Mouse (Mus musculus) MEL (cell line): ENCODE results near the gene Onecut3. TPM values are rescaled to one million over a fixed set of nuclear protein-coding genes. Genes with fewer than 3 reads are reported as not detected.
A peak's percentile ranks its signal among the peaks of the same experiment; 100 is the strongest.

Experiments
- DNase-seq: peaks from one replicate; pipeline ENCODE4 v3.0.0; 2011; ENCODE audit warnings: low read depth, low spot score
- H3K27ac ChIP-seq: 2 replicates; pipeline ENCODE4 v1.5.1; 2012; ENCODE audit warnings: low read depth, mild to moderate bottlenecking, control low read depth, low read length, moderate library complexity; ENCODE audit not compliant: control insufficient read depth
- H3K27me3 ChIP-seq, 2 experiments: fragments of 150-350 bp in 1 of 2; sonication (generic) in 1 of 2; 2 replicates each; pipeline ENCODE4 v1.6.1; 2012; ENCODE audit warnings: low read length in 2 of 2, mild to moderate bottlenecking in 2 of 2, improper control_type of control experiment in 1 of 2, moderate library complexity in 1 of 2; ENCODE audit not compliant: insufficient read depth in 2 of 2, control insufficient read depth in 1 of 2
- H3K36me3 ChIP-seq, 2 experiments: 2 replicates each; pipeline ENCODE4 v1.6.1; 2012 to 2014; ENCODE audit warnings: low read length in 2 of 2, improper control_type of control experiment in 1 of 2, inconsistent platforms in 1 of 2, mild to moderate bottlenecking in 1 of 2; ENCODE audit not compliant: insufficient read depth in 2 of 2, control insufficient read depth in 1 of 2
- H3K4me1 ChIP-seq, 2 experiments: fragments of 150-350 bp in 1 of 2; sonication (generic) in 1 of 2; 2 replicates each; pipeline ENCODE4 v1.6.1; 2012; ENCODE audit warnings: low read length in 2 of 2, improper control_type of control experiment in 1 of 2, mild to moderate bottlenecking in 1 of 2; ENCODE audit not compliant: insufficient read depth in 2 of 2, control insufficient read depth in 1 of 2
- H3K4me3 ChIP-seq, 2 experiments: fragments of 150-350 bp in 1 of 2; sonication (generic) in 1 of 2; 2 replicates each; pipeline ENCODE4 v1.5.1; 2012; ENCODE audit warnings: low read depth in 2 of 2, low read length in 2 of 2, mild to moderate bottlenecking in 2 of 2, moderate library complexity in 2 of 2, control low read depth in 1 of 2, improper control_type of control experiment in 1 of 2; ENCODE audit not compliant: control insufficient read depth in 1 of 2, insufficient read depth in 1 of 2
- H3K79me2 ChIP-seq: 2 replicates; pipeline ENCODE4 v1.6.1; 2012; ENCODE audit warnings: mild to moderate bottlenecking, low read length, moderate library complexity; ENCODE audit not compliant: control insufficient read depth, poor library complexity, insufficient read depth
- H3K9ac ChIP-seq: 2 replicates; pipeline ENCODE4 v1.6.1; 2012; ENCODE audit warnings: low read depth, mild to moderate bottlenecking, control low read depth, low read length, moderate library complexity; ENCODE audit not compliant: control insufficient read depth, poor library complexity, severe bottlenecking
- H3K9me3 ChIP-seq: fragments of 150-350 bp; sonication (generic); replicated peaks from 2 replicates; pipeline ENCODE4 v1.6.1; 2012; ENCODE audit warnings: mild to moderate bottlenecking, low read length, improper control_type of control experiment, moderate library complexity; ENCODE audit not compliant: insufficient read depth
- CTCF ChIP-seq, 3 experiments: IDR thresholded peaks in 2 of 3; conservative IDR thresholded peaks in 1 of 3; 2 replicates each; pipeline ENCODE4 v1.5.1; 2011 to 2012; ENCODE audit warnings: low read length in 3 of 3, low read depth in 2 of 3, mild to moderate bottlenecking in 2 of 3, improper control_type of control experiment in 1 of 3, inconsistent platforms in 1 of 3, mixed read lengths in 1 of 3, moderate library complexity in 1 of 3; ENCODE audit not compliant: control insufficient read depth in 1 of 3, insufficient read depth in 1 of 3, poor library complexity in 1 of 3, severe bottlenecking in 1 of 3
- EP300 ChIP-seq, 2 experiments: IDR thresholded peaks; 2 replicates each; pipeline ENCODE4 v1.6.1; 2011; ENCODE audit warnings: improper control_type of control experiment in 2 of 2, low read length in 2 of 2, low read depth in 1 of 2, mild to moderate bottlenecking in 1 of 2
- ETS1 ChIP-seq: IDR thresholded peaks from 2 replicates; pipeline ENCODE4 v1.6.1; 2012; ENCODE audit warnings: low read depth, mild to moderate bottlenecking, inconsistent platforms, low read length, improper control_type of control experiment, moderate library complexity
- MEF2A ChIP-seq: IDR thresholded peaks from 2 replicates; pipeline ENCODE4 v1.6.1; 2014; ENCODE audit warnings: low read depth, mild to moderate bottlenecking, inconsistent platforms, low read length, improper control_type of control experiment; ENCODE audit not compliant: poor library complexity, insufficient replicate concordance, severe bottlenecking; ENCODE audit errors: extremely low read depth
- NELFE ChIP-seq: IDR thresholded peaks from 2 replicates; pipeline ENCODE4 v1.6.1; 2011; ENCODE audit warnings: low read depth, low read length, improper control_type of control experiment
- NRF1 ChIP-seq: IDR thresholded peaks from 2 replicates; pipeline ENCODE4 v1.6.1; 2014; ENCODE audit warnings: low read depth, mild to moderate bottlenecking, inconsistent platforms, low read length, improper control_type of control experiment, moderate library complexity; ENCODE audit not compliant: poor library complexity, insufficient read depth, severe bottlenecking
- POLR2A ChIP-seq, 2 experiments: IDR thresholded peaks; 2 replicates each; pipeline ENCODE4 v1.6.1; 2011 to 2012; ENCODE audit warnings: low read length in 2 of 2, mild to moderate bottlenecking in 2 of 2, control low read depth in 1 of 2, improper control_type of control experiment in 1 of 2, low read depth in 1 of 2, moderate library complexity in 1 of 2; ENCODE audit not compliant: control insufficient read depth in 1 of 2, insufficient read depth in 1 of 2, poor library complexity in 1 of 2
- SIN3A ChIP-seq: IDR thresholded peaks from 2 replicates; pipeline ENCODE4 v1.6.1; 2012; ENCODE audit warnings: low read length, improper control_type of control experiment, inconsistent platforms
- TAL1 ChIP-seq: IDR thresholded peaks from 2 replicates; pipeline ENCODE4 v1.6.1; 2012; ENCODE audit warnings: mild to moderate bottlenecking, inconsistent platforms, low read length, moderate library complexity, mixed read lengths
- TBP ChIP-seq: IDR thresholded peaks from 2 replicates; pipeline ENCODE4 v1.8.0; 2011; ENCODE audit warnings: low read depth, low read length, improper control_type of control experiment
- UBTF ChIP-seq: IDR thresholded peaks from 2 replicates; pipeline ENCODE4 v1.6.1; 2012; ENCODE audit warnings: low read depth, mild to moderate bottlenecking, inconsistent platforms, low read length, improper control_type of control experiment, moderate library complexity, borderline replicate concordance; ENCODE audit not compliant: insufficient read depth
- ZC3H11A ChIP-seq: IDR thresholded peaks from 2 replicates; pipeline ENCODE4 v1.6.1; 2012; ENCODE audit warnings: low read depth, mild to moderate bottlenecking, inconsistent platforms, low read length, improper control_type of control experiment
- ZMIZ1 ChIP-seq: IDR thresholded peaks from 2 replicates; pipeline ENCODE4 v1.6.1; 2012; ENCODE audit warnings: low read depth, mild to moderate bottlenecking, inconsistent platforms, low read length, improper control_type of control experiment, moderate library complexity
- ZNF384 ChIP-seq: IDR thresholded peaks from 2 replicates; pipeline ENCODE4 v1.6.1; 2012; ENCODE audit warnings: low read depth, mild to moderate bottlenecking, inconsistent platforms, low read length, improper control_type of control experiment
- polyA plus RNA-seq, 2 experiments: library from polyadenylated mRNA; stranded (reverse) in 1 of 2; unstranded in 1 of 2; fragments of >175 nt in 1 of 2; fragments of >200 nt in 1 of 2; gene quantifications; 2 replicates each; pipeline versions ENCODE4 v1.2.1 to v1.2.4; 2012; ENCODE audit warnings: low replicate concordance in 2 of 2, low read depth in 1 of 2; ENCODE audit not compliant: insufficient read length in 2 of 2, insufficient read depth in 1 of 2, missing spikeins in 1 of 2
- total RNA-seq: library from RNA; depleted of rRNA; stranded (reverse); fragments of 300-350 nt; gene quantifications from 2 replicates; pipeline ENCODE4 v1.2.3, GENCODE M21; 2012

Onecut3 gene
- total and polyA plus RNA-seq, 3 experiments = not detected

DNA sequence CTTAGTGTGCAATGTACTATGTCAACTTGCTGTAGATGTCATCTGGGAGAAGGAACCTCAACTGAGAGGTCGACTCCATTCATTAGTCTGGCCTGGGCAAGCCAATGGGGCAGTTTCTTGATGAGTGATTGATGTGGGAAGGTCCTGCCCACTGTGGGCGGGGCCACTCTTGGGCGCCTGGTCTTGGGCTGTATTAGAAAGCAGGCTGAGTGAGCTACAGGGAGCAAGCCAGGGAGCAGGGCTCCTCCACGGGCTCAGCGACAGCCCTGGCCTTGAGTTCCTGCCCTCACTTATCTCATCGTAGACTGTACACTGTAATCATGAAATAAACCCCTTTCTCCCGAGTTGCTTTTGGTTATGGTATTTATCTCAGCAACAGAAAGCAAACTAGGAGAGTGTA, 39.1 kb downstream of the Onecut3 start:
- Histone ChIP-seq H3K9ac (no peak overlapping the region; the same call in 1 of the 2 replicates), H3K36me3 (peaks cover 0 to 12% of the 10 kb centered on the region in 2 experiments; a peak in 2 of 4 replicates), H3K9me3 (no peaks in the 10 kb centered on the region), H3K79me2 (no peaks in the 10 kb centered on the region), H3K27ac (no peak overlapping the region), H3K27me3 (no peaks in the 10 kb centered on the region), H3K4me1 (peaks cover 10 to 33% of the 10 kb centered on the region in 2 experiments; a peak in 3 of 4 replicates), H3K4me3 (peak overlapping the region; percentile 2 to 28; a peak in 2 of 4 replicates)
- DNase-seq = peak; percentile 92
- TF ChIP-seq ZMIZ1 (peak; percentile 59), NRF1 (no peak), CTCF (IDR thresholded peaks at IDR 0.05 in 2 of 3, conservative IDR thresholded peaks at IDR 0.05 in 1 of 3; ENCODE audit: control insufficient read depth in 1 of 3, insufficient read depth in 1 of 3, low read depth in 2 of 3, low read length in 3 of 3, poor library complexity in 1 of 3, severe bottlenecking in 1 of 3) (no peak), ETS1 (0 out of 2 replicates have a peak, but pooled peaks have one; percentile 18), ZC3H11A (no peak), TAL1 (no peak), EP300 (IDR thresholded peaks at IDR 0.05; ENCODE audit: low read depth in 1 of 2, low read length in 2 of 2) (0 out of 4 replicates have a peak, but pooled peaks of 1 of the 2 experiments have one; percentile 28), TBP (peak; percentile 44; the same call in 1 of the 2 replicates), SIN3A (peak; percentile 44; the same call in 1 of the 2 replicates), MEF2A (no peak), POLR2A (IDR thresholded peaks at IDR 0.05; ENCODE audit: control insufficient read depth in 1 of 2, insufficient read depth in 1 of 2, low read depth in 1 of 2, low read length in 2 of 2, poor library complexity in 1 of 2) (peak in 1 of 2 experiments; percentile 70; a peak in 2 of 4 replicates), NELFE (peak; percentile 59)

DNA sequence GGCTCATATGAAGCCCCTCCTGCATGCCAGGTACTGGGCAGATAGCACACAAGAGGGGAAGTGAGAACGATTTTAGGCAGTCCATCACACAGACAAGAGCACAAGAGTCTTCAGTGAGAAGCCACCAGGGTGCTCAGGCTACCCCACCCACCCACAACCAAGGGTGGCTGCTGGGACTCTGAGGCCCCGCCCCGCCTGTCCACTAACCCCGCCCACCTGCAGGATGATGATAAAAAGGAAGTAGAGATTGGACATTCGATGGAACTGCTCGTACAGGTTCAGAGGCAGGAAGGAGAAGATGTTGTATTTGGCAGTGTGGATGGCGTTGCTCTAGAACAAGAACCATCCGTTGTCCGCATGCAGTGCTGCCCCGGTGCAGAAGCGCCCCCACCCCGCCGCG, 40.4 kb downstream of the Onecut3 start:
- TF ChIP-seq CTCF (IDR thresholded peaks at IDR 0.05 in 2 of 3, conservative IDR thresholded peaks at IDR 0.05 in 1 of 3; ENCODE audit: control insufficient read depth in 1 of 3, insufficient read depth in 1 of 3, low read depth in 2 of 3, low read length in 3 of 3, poor library complexity in 1 of 3, severe bottlenecking in 1 of 3) (no peak), TBP (peak; percentile 29; the same call in 1 of the 2 replicates), SIN3A (no peak), ZNF384 (no peak), UBTF (no peak), NELFE (no peak)
- peak; percentile 86 for DNase-seq

More for the DNA sequence above, 40.4 kb downstream of the Onecut3 start:
- Histone ChIP-seq H3K27ac (no peak overlapping the region), H3K4me1 (peaks cover 10 to 40% of the 10 kb centered on the region in 2 experiments; a peak in 3 of 4 replicates), H3K79me2 (no peaks in the 10 kb centered on the region), H3K9me3 (no peaks in the 10 kb centered on the region), H3K27me3 (no peaks in the 10 kb centered on the region), H3K4me3 (peak overlapping the region; percentile 51 to 78), H3K9ac (peak overlapping the region; percentile 39), H3K36me3 (peaks cover 0 to 13% of the 10 kb centered on the region in 2 experiments; a peak in 2 of 4 replicates)
